Mouse (Mus musculus) skeletal muscle tissue, adult 2 months (tissue): ENCODE measurements around the gene Ino80e.

Experiments
- DNase-seq: peaks from one replicate; pipeline ENCODE4 v3.0.0-alpha.2; 2012; ENCODE audit warnings: low read depth, low spot score

Gene Ino80e

GRCm38 (mm10) chr7:126856741-126857420, 5.3 kb downstream of the Ino80e start:
- DNase-seq = no peak

GRCm38 (mm10) chr7:126855641-126856040, 6.5 kb downstream of the Ino80e start:
- no peak for DNase-seq

- DNase-seq = no peak
Measured at GRCm38 (mm10) chr7:126853454-126853853, 8.7 kb downstream of the Ino80e start.

- no peak for DNase-seq
Measured at GRCm38 (mm10) chr7:126851192-126851591, 11.0 kb downstream of the Ino80e start.

- no peak for DNase-seq
Measured at GRCm38 (mm10) chr7:126850161-126850560, 12.0 kb downstream of the Ino80e start.

- no peak for DNase-seq
Measured at GRCm38 (mm10) chr7:126848794-126849193, 13.4 kb downstream of the Ino80e start.

- no peak for DNase-seq
Measured at GRCm38 (mm10) chr7:126847421-126848398, 14.5 kb downstream of the Ino80e start.

- no peak for DNase-seq
Measured at GRCm38 (mm10) chr7:126847116-126847420, 15.1 kb downstream of the Ino80e start, which contains the start of gene Doc2a. TSS of gene Doc2a (plus strand) at chr7:126847416.

GRCm38 (mm10) chr7:126845516-126845915, 16.7 kb downstream of the Ino80e start:
- DNase-seq = no peak

- no peak for DNase-seq
Measured at GRCm38 (mm10) chr7:126843276-126843675, 18.9 kb downstream of the Ino80e start.

- peak; percentile 51 for DNase-seq
Measured at GRCm38 (mm10) chr7:126833294-126833693, 28.9 kb downstream of the Ino80e start.

GRCm38 (mm10) chr7:126832036-126832598, 30.1 kb downstream of the Ino80e start:
- peak; percentile 58 for DNase-seq

GRCm38 (mm10) chr7:126831539-126831938, 30.6 kb downstream of the Ino80e start, which contains the start of gene 4930451I11Rik:
TSS of gene 4930451I11Rik (minus strand) at chr7:126831639.
- DNase-seq = no peak

- DNase-seq = no peak
Measured at GRCm38 (mm10) chr7:126825952-126826351, 36.2 kb downstream of the Ino80e start.

GRCm38 (mm10) chr7:126825403-126825802, 36.8 kb downstream of the Ino80e start:
- DNase-seq = no peak

GRCm38 (mm10) chr7:126823940-126824339, 38.2 kb downstream of the Ino80e start:
- no peak for DNase-seq

- no peak for DNase-seq
Measured at GRCm38 (mm10) chr7:126823202-126823711, 38.9 kb downstream of the Ino80e start.

GRCm38 (mm10) chr7:126822741-126823140, 39.4 kb downstream of the Ino80e start:
- DNase-seq = no peak

- peak; percentile 82 for DNase-seq
Measured at GRCm38 (mm10) chr7:126821835-126822511, 40.2 kb downstream of the Ino80e start.

- DNase-seq = no peak
Measured at GRCm38 (mm10) chr7:126818818-126819217, 43.4 kb downstream of the Ino80e start.

GRCm38 (mm10) chr7:126817595-126817994, 44.6 kb downstream of the Ino80e start:
- DNase-seq = no peak
